Mouse (Mus musculus) limb, embryonic 13.5 days (tissue): Measurements from ENCODE around the gene Cd151. TPM values are rescaled to one million over a fixed set of nuclear protein-coding genes. Genes with fewer than 3 reads are reported as not detected.
A peak's percentile ranks its signal among the peaks of the same experiment; 100 is the strongest.

Experiments used
- ATAC-seq: fragments of 200-750 bp; cut with Nextera tagmentation; 2 replicates; pipeline ENCODE4 v1.8.0; 2017; ENCODE audit warnings: low read depth, moderate number of reproducible peaks, moderate TSS enrichment; ENCODE audit not compliant: low FRiP score
- H3K27ac ChIP-seq: fragments of 300-500 bp; sonication (generic); 2 replicates; pipeline ENCODE4 v1.5.1; 2015; ENCODE audit warnings: inconsistent platforms, mild to moderate bottlenecking, moderate library complexity
- H3K27me3 ChIP-seq: fragments of 300-500 bp; sonication (generic); 2 replicates; pipeline ENCODE4 v1.6.1; 2015; ENCODE audit warnings: mild to moderate bottlenecking, inconsistent platforms
- H3K36me3 ChIP-seq: fragments of 300-500 bp; sonication (generic); 2 replicates; pipeline ENCODE4 v1.6.1; 2015; ENCODE audit warnings: inconsistent platforms, mild to moderate bottlenecking, moderate library complexity
- H3K4me1 ChIP-seq: fragments of 300-500 bp; sonication (generic); 2 replicates; pipeline ENCODE4 v1.6.1; 2015; ENCODE audit warnings: inconsistent platforms
- H3K4me2 ChIP-seq: fragments of 300-500 bp; sonication (generic); replicated peaks from 2 replicates; pipeline ENCODE4 v1.6.1; 2015; ENCODE audit warnings: inconsistent platforms, mild to moderate bottlenecking, moderate library complexity
- H3K4me3 ChIP-seq: fragments of 300-500 bp; sonication (generic); 2 replicates; pipeline ENCODE4 v1.5.1; 2015; ENCODE audit warnings: moderate library complexity, mild to moderate bottlenecking, inconsistent platforms
- H3K9ac ChIP-seq: fragments of 300-500 bp; sonication (generic); 2 replicates; pipeline ENCODE4 v1.6.1; 2015; ENCODE audit warnings: mild to moderate bottlenecking, inconsistent platforms
- H3K9me3 ChIP-seq: fragments of 300-500 bp; sonication (generic); 2 replicates; pipeline ENCODE4 v1.6.1; 2016; ENCODE audit warnings: inconsistent platforms
- WGBS: fragments of 180-500 bp; shearing (Covaris S2); methylation state at CpG from one replicate; pipeline ENCODE4 v1.1.7; 2015; 5-methylcytosine and 5-hydroxymethylcytosine counted together
- polyA plus RNA-seq: library from polyadenylated mRNA; unstranded; fragments of >200 nt; fragmentation: Nextera tagmentation; extraction: Ambion mirVana; gene quantifications from 2 replicates; pipeline ENCODE4 v1.2.1, GENCODE M21; 2015

Gene Cd151
- polyA plus RNA-seq, 1 experiment from 2014 or later, result 14.6 TPM

GRCm38 (mm10) chr7:141471236-141471635 is 4.0 kb downstream of the Cd151 start:
- ATAC-seq, result no peak
- Histone ChIP-seq H3K4me2 (no peak overlapping the region), H3K9me3 (no peaks in the 10 kb centered on the region), H3K27me3 (peaks cover 2% of the 10 kb centered on the region), H3K27ac (no peak overlapping the region), H3K9ac (no peak overlapping the region), H3K4me1 (peaks cover 51% of the 10 kb centered on the region), H3K4me3 (no peak overlapping the region), H3K36me3 (peaks cover 38% of the 10 kb centered on the region)
- 78% methylated on average over 1 of the region's 1 CpGs for WGBS

GRCm38 (mm10) chr7:141472226-141472625 is 5.0 kb downstream of the Cd151 start:
- no peak overlapping the region for H3K4me3 ChIP-seq

DNA sequence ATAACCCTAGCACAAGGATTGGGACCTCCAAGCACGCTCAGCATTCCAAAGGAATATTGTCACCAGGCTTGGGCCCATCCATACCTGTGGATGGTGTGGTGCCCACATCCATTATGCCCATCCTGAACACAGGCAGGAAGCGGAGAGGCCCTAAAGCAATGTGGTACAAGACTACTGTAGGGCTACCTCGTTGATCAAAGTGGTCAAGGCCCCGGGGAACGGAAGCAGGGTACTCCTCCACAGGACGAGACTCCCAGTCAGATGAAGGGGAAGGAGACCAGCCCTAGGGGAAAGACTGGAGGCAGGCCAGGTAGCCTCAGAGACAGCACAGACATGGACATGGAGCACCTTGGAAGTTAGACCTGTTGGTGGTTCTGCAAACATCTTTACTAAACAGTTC is 5.6 kb downstream of the Cd151 start:
- WGBS, result 83% methylated on average over 6 of the region's 6 CpGs

More at GRCm38 (mm10) chr7:141472226-141472625, 5.0 kb downstream of the Cd151 start:
- no peak for ATAC-seq
- Histone ChIP-seq H3K4me1 (peaks cover 52% of the 10 kb centered on the region), H3K9me3 (no peaks in the 10 kb centered on the region), H3K27ac (no peak overlapping the region), H3K27me3 (no peaks in the 10 kb centered on the region), H3K4me2 (no peak overlapping the region), H3K9ac (no peak overlapping the region), H3K36me3 (peaks cover 38% of the 10 kb centered on the region)
- 78% methylated on average over 6 of the region's 6 CpGs for WGBS

GRCm38 (mm10) chr7:141474160-141474559 is 7.0 kb downstream of the Cd151 start:
- Histone ChIP-seq H3K9ac (peak overlapping the region; percentile 81), H3K4me3 (peak overlapping the region; percentile 78), H3K9me3 (no peaks in the 10 kb centered on the region), H3K4me1 (peaks cover 50% of the 10 kb centered on the region), H3K27me3 (no peaks in the 10 kb centered on the region), H3K36me3 (peaks cover 36% of the 10 kb centered on the region), H3K4me2 (peak overlapping the region; percentile 95), H3K27ac (no peak overlapping the region)
- no peak for ATAC-seq
- WGBS, result 4% methylated on average over 5 of the region's 5 CpGs

More for the DNA sequence above, 5.6 kb downstream of the Cd151 start:
- H3K4me1 ChIP-seq, result peaks cover 56% of the 10 kb centered on the region
- H3K4me3 ChIP-seq, result no peak overlapping the region
- no peak overlapping the region for H3K4me2 ChIP-seq
- H3K36me3 ChIP-seq, result peaks cover 38% of the 10 kb centered on the region
- no peak overlapping the region for H3K9ac ChIP-seq
- no peak for ATAC-seq
- no peaks in the 10 kb centered on the region for H3K27me3 ChIP-seq
- no peaks in the 10 kb centered on the region for H3K9me3 ChIP-seq
- H3K27ac ChIP-seq, result no peak overlapping the region

DNA sequence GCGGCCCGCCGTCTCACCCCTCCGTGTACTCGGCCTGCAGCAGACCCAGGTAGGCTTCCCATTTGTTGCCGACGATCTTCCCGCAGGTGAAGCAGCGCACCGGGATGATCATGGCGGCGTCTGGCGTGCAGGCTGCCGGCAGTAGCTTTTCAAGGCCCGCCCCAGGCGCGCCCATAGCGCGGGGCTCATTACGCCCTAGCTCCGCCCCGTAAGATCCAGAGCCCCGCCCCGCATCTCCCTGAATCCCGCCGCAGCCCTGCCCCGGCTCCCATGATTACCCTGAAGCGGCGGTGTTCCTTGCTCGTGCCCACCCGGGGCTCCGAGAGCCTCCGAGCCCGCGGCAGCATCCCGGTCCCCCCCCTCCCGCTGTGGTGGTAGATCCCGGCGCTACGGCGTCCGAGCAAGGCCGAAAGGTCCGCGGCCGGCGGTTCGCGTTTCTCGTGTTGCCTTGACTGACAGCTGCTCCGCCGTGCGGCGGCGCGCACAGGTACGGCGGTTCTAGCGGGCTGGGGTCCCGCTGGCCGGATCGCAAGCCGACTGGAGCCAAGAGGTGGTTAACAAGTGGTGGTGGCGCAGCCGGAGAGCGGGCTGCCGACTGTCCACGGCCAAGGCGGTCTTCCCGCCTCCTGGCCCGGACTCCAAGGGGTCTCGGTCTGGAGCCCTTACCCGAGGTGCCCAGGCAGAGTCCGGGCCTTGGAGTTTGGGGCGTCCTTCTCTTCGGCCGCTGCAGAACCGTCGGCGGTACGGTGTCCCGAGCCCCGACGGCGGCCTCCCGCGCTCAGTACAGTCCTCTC is 8.0 kb downstream of the Cd151 start, which contains the start of the genes Polr2l and Tspan4:
Gene Polr2l, minus strand, starts transcription at position 122 of the 794 bp plus-strand sequence.
Gene Tspan4, plus strand, starts transcription at position 230 of the 794 bp plus-strand sequence.
- H3K4me1 ChIP-seq, result peaks cover 44% of the 10 kb centered on the region
- peak within 1 kb of the TSS; percentile 92 for H3K27ac ChIP-seq
- H3K36me3 ChIP-seq, result peaks cover 26% of the 10 kb centered on the region
- peak within 1 kb of the TSS; percentile 95 for H3K4me2 ChIP-seq
- peak within 1 kb of the TSS; percentile 81 for H3K9ac ChIP-seq
- no peaks in the 10 kb centered on the region for H3K9me3 ChIP-seq
- WGBS, result under 1% methylated on average over 87 of the region's 87 CpGs
- ATAC-seq, result peak; percentile 74
- H3K27me3 ChIP-seq, result no peaks in the 10 kb centered on the region
- H3K4me3 ChIP-seq, result peak within 1 kb of the TSS; percentile 78

DNA sequence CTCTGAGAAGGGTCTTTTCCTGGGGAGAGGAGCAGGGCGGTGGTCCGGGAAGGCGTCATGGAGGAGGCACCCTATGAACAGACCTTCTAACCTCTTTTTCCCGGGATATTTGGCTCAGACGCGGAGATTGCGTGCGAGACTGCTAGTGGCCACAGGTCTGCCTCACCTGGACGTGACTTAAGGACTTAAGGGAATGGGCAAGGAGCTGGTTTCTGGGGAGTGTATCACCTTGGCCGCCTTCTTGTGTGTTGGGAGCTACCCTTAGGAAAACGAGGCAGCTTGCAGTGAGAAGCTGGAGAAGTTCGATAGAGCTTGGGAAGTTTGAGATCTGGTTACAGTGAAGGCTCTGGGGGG is 8.6 kb downstream of the Cd151 start:
- peak overlapping the region; percentile 92 for H3K27ac ChIP-seq
- ATAC-seq, result no peak
- under 1% methylated on average over 12 of the region's 12 CpGs for WGBS
- peak overlapping the region; percentile 95 for H3K4me2 ChIP-seq
- peak overlapping the region; percentile 78 for H3K4me3 ChIP-seq
- H3K27me3 ChIP-seq, result 0 out of 2 replicates have a peak, but pooled peaks cover 3% of the 10 kb centered on the region
- peak overlapping the region; percentile 81 for H3K9ac ChIP-seq
- H3K9me3 ChIP-seq, result no peaks in the 10 kb centered on the region
- H3K4me1 ChIP-seq, result peaks cover 44% of the 10 kb centered on the region
- H3K36me3 ChIP-seq, result peaks cover 20% of the 10 kb centered on the region

GRCm38 (mm10) chr7:141476226-141476980 is 9.2 kb downstream of the Cd151 start:
- Histone ChIP-seq H3K36me3 (peaks cover 14% of the 10 kb centered on the region), H3K4me1 (peaks cover 50% of the 10 kb centered on the region), H3K9me3 (no peaks in the 10 kb centered on the region), H3K4me2 (peak overlapping the region; percentile 95), H3K4me3 (peak overlapping the region; percentile 78), H3K27me3 (peaks cover 9% of the 10 kb centered on the region; the same call in 1 of the 2 replicates), H3K27ac (peak overlapping the region; percentile 92), H3K9ac (peak overlapping the region; percentile 81)
- ATAC-seq, result peak; percentile 66
- WGBS, result 2% methylated on average over 9 of the region's 17 CpGs

DNA sequence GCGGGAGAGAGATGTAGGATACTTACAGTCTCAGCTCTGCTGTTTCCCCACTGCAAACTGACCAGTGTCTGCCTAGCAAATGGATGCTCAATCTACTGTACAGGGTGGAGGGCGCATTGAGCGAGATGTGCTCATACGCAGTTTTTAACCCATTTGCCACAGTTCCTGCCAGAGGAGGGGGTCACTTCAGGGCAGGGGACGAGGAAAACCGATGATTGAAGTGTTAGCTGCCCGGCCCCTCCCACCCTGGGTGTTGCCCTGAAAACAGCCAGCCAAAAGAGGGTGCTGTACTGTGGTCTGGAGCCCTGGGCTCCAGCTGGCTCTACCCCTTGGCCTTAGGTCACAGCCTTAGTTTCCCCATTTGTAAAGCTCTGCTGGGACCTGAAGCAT is 9.8 kb downstream of the Cd151 start:
- Histone ChIP-seq H3K9me3 (no peaks in the 10 kb centered on the region), H3K27me3 (peaks cover 15% of the 10 kb centered on the region), H3K9ac (peak overlapping the region; percentile 81), H3K4me3 (peak overlapping the region; percentile 78), H3K36me3 (peaks cover 10% of the 10 kb centered on the region), H3K27ac (peak overlapping the region; percentile 92), H3K4me1 (peaks cover 56% of the 10 kb centered on the region), H3K4me2 (peak overlapping the region; percentile 95)
- no peak for ATAC-seq
- WGBS, result 12% methylated on average over 7 of the region's 7 CpGs

- Histone ChIP-seq H3K36me3 (peaks cover 2% of the 10 kb centered on the region), H3K27me3 (peaks cover 22% of the 10 kb centered on the region), H3K27ac (peak overlapping the region; percentile 92), H3K9me3 (no peaks in the 10 kb centered on the region), H3K4me2 (peak overlapping the region; percentile 95), H3K4me1 (peaks cover 63% of the 10 kb centered on the region), H3K9ac (peak overlapping the region; percentile 45; the same call in 1 of the 2 replicates), H3K4me3 (peak overlapping the region; percentile 78; the same call in 1 of the 2 replicates)
- ATAC-seq, result peak; percentile 6; the same call in 1 of the 2 replicates
- 53% methylated on average over 4 of the region's 4 CpGs for WGBS
Measured at GRCm38 (mm10) chr7:141477578-141478269, 10.5 kb downstream of the Cd151 start.

- H3K9me3 ChIP-seq, result no peaks in the 10 kb centered on the region
- peaks cover 64% of the 10 kb centered on the region for H3K4me1 ChIP-seq
- H3K36me3 ChIP-seq, result no peaks in the 10 kb centered on the region
- no peak overlapping the region for H3K4me3 ChIP-seq
- ATAC-seq, result no peak
- H3K4me2 ChIP-seq, result peak overlapping the region; percentile 95
- H3K27ac ChIP-seq, result peak overlapping the region; percentile 92
- 71% methylated on average over 5 of the region's 5 CpGs for WGBS
- peak overlapping the region; percentile 45; the same call in 1 of the 2 replicates for H3K9ac ChIP-seq
- H3K27me3 ChIP-seq, result peaks cover 28% of the 10 kb centered on the region
Measured at GRCm38 (mm10) chr7:141478270-141478748, 11.1 kb downstream of the Cd151 start.

DNA sequence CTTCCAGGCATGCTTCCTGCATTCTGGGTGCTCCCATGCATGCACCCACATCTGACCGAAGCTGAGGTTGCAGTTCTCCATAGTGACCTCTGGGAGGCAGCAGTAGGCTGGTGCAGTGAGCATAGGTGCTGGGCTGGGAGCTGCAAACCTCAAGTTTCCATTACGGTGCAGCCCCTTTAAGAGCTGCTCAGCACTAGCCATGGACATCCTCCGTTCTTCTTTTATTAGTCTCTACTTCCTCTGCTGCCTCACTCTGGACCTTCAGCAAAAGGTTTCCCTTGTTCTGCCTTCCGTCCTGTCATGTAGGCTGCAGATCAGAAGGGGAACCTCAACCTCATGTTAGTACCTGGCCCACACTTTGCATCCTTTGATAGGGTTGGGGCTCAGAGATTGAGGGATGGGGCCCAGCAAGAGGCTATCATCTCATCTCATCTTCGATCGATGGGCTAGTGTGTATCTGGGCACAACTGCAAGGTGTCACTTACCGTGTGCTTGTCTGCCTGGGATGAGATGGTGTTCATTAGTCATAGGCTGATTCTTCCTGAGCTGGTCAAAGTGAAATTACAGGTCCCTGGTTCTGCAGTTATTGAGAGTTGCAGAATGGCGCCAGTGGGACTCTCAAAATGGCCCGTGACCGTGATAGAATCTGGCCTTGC is 13.8 kb downstream of the Cd151 start:
- Histone ChIP-seq H3K9me3 (no peaks in the 10 kb centered on the region), H3K27ac (no peak overlapping the region), H3K27me3 (peaks cover 40% of the 10 kb centered on the region), H3K9ac (no peak overlapping the region), H3K4me3 (peak overlapping the region; percentile 62), H3K4me1 (peaks cover 47% of the 10 kb centered on the region), H3K4me2 (peak overlapping the region; percentile 99), H3K36me3 (no peaks in the 10 kb centered on the region)
- WGBS, result 10% methylated on average over 10 of the region's 10 CpGs
- no peak; the same call in 1 of the 2 replicates for ATAC-seq
